Mouse (Mus musculus) thymus, adult 2 months (tissue): Measurements from ENCODE around the gene Cry1. TPM values are rescaled to one million over a fixed set of nuclear protein-coding genes. Genes with fewer than 3 reads are reported as not detected.

ENCODE experiments used
- DNase-seq: peaks from one replicate; pipeline ENCODE4 v3.0.0; 2021
- H3K27ac ChIP-seq: fragments of 200-500 bp; 2 replicates; pipeline ENCODE4 v1.5.1; 2012; ENCODE audit warnings: low read length, control low read depth; ENCODE audit not compliant: control insufficient read depth, insufficient read depth
- H3K27me3 ChIP-seq: fragments of 200-500 bp; 2 replicates; pipeline ENCODE4 v1.6.1; 2012; ENCODE audit warnings: mild to moderate bottlenecking, low read length, moderate library complexity, mixed read lengths; ENCODE audit not compliant: control insufficient read depth, insufficient read depth
- H3K36me3 ChIP-seq: fragments of 200-500 bp; 2 replicates; pipeline ENCODE4 v1.6.1; 2012; ENCODE audit warnings: mild to moderate bottlenecking, low read length, moderate library complexity; ENCODE audit not compliant: control insufficient read depth, insufficient read depth
- H3K4me1 ChIP-seq: fragments of 200-500 bp; replicated peaks from 2 replicates; pipeline ENCODE4 v1.6.1; 2012; ENCODE audit warnings: low read length; ENCODE audit not compliant: control insufficient read depth, insufficient read depth
- H3K4me3 ChIP-seq: fragments of 200-500 bp; 2 replicates; pipeline ENCODE4 v1.5.1; 2012; ENCODE audit warnings: mild to moderate bottlenecking, low read length, control low read depth, moderate library complexity; ENCODE audit not compliant: control insufficient read depth, insufficient read depth
- CTCF ChIP-seq: fragments of 200-500 bp; IDR thresholded peaks from 2 replicates; pipeline ENCODE4 v1.5.1; 2012; ENCODE audit warnings: mild to moderate bottlenecking, control low read depth, low read length, moderate library complexity, borderline replicate concordance; ENCODE audit not compliant: control insufficient read depth, poor library complexity, insufficient read depth; ENCODE audit errors: extremely low read depth
- POLR2A ChIP-seq: fragments of 200-500 bp; IDR thresholded peaks from 2 replicates; pipeline ENCODE4 v1.6.1; 2012; ENCODE audit warnings: mild to moderate bottlenecking, low read length, control low read depth, moderate library complexity; ENCODE audit not compliant: control insufficient read depth, poor library complexity, insufficient read depth; ENCODE audit errors: extremely low read depth
- WGBS: fragments of 180-500 bp; shearing (Covaris S2); methylation state at CpG from one replicate; pipeline ENCODE4 v1.1.7; 2018; 5-methylcytosine and 5-hydroxymethylcytosine counted together
- polyA plus RNA-seq: library from polyadenylated mRNA; depleted of rRNA; stranded (reverse); fragments of >200 nt; gene quantifications from 2 replicates; pipeline ENCODE4 v1.2.3, GENCODE M21; 2012

The Cry1 gene
- polyA plus RNA-seq, 1 experiment = 38.4 TPM

DNA sequence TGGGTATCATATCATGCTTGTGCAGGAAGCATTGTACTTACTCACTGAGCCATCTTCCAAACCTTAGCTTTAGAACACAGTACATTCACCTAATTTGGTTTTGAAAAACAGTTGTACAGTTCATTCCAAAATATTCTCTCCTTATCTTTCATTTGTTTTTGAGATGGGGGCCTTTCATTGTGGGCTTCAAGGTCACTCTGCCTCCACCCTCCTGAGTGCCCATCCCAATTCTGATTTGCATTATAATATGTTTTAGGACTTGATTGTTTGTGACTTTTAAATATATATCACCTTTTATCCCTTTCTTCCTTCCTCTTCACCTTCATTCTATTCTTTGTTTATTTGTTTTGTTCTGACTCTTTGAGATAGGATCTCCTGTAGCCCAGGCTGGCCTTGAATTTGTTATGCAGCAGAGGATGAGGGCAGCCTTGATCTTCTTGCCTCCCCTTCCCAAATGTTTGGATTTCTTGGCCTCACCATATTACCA lies 24.3 kb upstream of the Cry1 start:
- no peak for DNase-seq
- no peaks in the 10 kb centered on the region for H3K4me1 ChIP-seq
- no peaks in the 10 kb centered on the region for H3K27me3 ChIP-seq
- H3K27ac ChIP-seq = no peak overlapping the region
- no peak overlapping the region for H3K4me3 ChIP-seq
- H3K36me3 ChIP-seq = no peaks in the 10 kb centered on the region
- TF ChIP-seq POLR2A = no peak
- TF ChIP-seq CTCF = no peak

DNA sequence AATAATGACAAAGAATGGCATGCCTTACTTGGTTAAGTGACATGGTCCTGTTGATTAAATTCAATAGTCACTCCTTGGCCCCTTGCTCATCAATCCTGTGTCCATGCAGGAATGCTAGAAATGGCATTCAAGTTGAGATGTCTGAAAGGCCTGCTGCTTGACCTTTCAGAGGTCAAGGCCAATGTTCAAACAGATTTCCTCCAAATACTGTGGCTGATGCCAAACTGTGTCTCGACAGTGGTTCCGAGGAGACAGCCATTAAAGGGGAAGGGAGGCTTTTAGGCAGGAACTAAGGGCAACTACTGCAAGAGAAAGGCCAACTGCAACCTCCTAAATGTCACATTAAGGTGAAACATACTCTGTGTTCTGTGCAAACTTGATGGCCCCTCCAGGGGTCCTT lies 20.5 kb upstream of the Cry1 start:
- DNase-seq = no peak
- no peak for TF ChIP-seq POLR2A
- TF ChIP-seq CTCF = no peak
- Histone ChIP-seq H3K4me1 (no peaks in the 10 kb centered on the region), H3K4me3 (no peak overlapping the region), H3K27me3 (no peaks in the 10 kb centered on the region), H3K36me3 (no peaks in the 10 kb centered on the region), H3K27ac (no peak overlapping the region)
- 80% methylated on average over 2 of the region's 2 CpGs for WGBS

DNA sequence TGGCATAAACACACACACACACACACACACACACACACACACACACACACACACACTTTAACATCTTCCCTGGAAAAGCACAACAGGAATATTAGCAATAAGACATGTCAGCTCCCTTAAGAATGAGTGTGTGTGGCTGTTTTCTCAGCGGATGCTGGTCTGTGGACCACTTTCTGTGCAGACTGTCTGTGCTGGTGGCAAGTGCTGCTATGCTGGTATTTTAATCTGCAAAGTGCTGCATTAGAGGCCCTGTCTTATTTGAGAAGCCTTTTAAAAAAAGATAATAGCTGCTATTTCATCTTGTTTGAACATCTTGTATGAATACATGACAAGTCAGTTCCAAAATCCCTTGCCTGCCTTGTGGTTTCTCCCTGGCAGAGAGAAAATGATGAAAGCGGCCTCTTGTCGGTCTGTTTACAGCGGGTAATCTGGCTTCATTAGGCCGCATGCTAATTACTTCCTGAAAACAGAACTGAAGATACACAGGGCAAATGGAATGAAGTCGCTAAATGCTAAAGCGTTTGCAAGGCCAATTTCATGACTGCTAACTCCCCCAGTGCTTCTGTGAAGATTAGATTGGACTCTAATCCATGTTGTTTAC lies 19.5 kb upstream of the Cry1 start:
- H3K4me1 ChIP-seq = no peaks in the 10 kb centered on the region
- H3K27ac ChIP-seq = no peak overlapping the region
- DNase-seq = no peak
- 83% methylated on average over 7 of the region's 7 CpGs for WGBS
- no peak overlapping the region for H3K4me3 ChIP-seq
- TF ChIP-seq POLR2A = no peak
- TF ChIP-seq CTCF = no peak
- no peaks in the 10 kb centered on the region for H3K36me3 ChIP-seq
- H3K27me3 ChIP-seq = no peaks in the 10 kb centered on the region

DNA sequence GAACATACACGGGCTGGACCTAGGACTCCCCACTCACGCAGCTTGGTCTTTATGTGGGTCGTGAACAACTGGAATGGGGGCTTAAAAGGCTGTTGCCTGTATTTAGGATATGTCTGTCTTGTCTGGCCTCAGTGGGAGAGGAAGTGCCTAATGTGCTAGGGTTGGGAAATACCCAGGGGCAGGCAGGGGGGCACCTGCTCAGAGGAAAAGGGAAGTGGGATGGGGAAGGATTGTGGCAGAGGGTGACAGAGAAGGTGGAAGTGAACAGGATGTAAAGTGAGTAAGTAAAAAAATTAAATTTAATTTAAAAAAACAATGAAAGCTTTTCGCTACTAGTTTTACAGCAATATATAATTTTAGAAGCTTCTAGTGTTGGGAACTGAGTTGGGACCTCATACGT lies 9.7 kb upstream of the Cry1 start:
- DNase-seq = no peak
- no peaks in the 10 kb centered on the region for H3K27me3 ChIP-seq
- 59% methylated on average over 5 of the region's 5 CpGs for WGBS
- no peaks in the 10 kb centered on the region for H3K4me1 ChIP-seq
- H3K4me3 ChIP-seq = no peak overlapping the region
- H3K27ac ChIP-seq = no peak overlapping the region
- no peak for TF ChIP-seq POLR2A
- no peaks in the 10 kb centered on the region for H3K36me3 ChIP-seq

DNA sequence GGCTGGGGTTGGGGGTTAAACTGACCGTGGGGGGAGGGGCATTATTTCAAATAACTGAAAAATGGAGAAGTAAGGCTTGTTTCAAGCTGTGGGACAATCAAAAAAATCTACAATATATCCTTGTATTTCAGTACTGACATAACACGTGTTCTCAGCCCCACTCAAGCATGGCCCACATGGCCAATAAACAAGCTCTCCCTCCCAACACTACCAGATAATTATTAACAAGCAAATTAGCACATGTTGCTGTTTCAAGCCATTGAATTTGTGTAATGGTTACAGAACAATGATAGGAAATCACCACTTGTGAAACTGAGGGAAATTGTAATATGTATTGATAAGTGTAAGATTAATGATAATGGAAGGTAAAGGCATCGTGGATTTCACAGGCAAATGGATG lies 8.5 kb upstream of the Cry1 start:
- no peak overlapping the region for H3K27ac ChIP-seq
- TF ChIP-seq POLR2A (no peak), CTCF (no peak)
- no peaks in the 10 kb centered on the region for H3K36me3 ChIP-seq
- H3K4me1 ChIP-seq = no peaks in the 10 kb centered on the region
- no peaks in the 10 kb centered on the region for H3K27me3 ChIP-seq
- WGBS = 45% methylated on average over 3 of the region's 3 CpGs
- H3K4me3 ChIP-seq = no peak overlapping the region
- DNase-seq = no peak

DNA sequence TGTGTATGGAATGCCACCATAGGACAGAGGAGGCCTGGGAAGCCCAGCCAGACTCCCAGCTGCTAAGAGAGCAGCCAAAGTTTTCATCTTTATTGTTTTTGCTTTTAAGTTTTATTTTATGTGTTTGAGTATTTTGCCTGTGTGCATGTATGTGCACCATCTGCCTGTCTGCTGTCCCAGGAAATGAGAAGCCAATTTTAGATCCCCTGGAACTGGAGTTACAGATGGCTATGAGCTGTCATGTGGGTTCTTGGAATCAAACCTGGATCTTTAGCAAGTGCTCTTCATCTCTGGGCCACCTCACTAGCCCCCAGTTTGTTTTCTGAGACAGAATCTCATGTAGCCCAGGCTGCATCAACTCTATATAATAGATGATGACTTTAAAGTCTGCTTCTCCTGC lies 5.8 kb upstream of the Cry1 start:
- TF ChIP-seq CTCF (no peak), POLR2A (no peak)
- no peaks in the 10 kb centered on the region for H3K36me3 ChIP-seq
- no peaks in the 10 kb centered on the region for H3K27me3 ChIP-seq
- DNase-seq = no peak
- H3K4me3 ChIP-seq = no peak overlapping the region
- peaks cover 8% of the 10 kb centered on the region for H3K4me1 ChIP-seq
- no peak overlapping the region for H3K27ac ChIP-seq

DNA sequence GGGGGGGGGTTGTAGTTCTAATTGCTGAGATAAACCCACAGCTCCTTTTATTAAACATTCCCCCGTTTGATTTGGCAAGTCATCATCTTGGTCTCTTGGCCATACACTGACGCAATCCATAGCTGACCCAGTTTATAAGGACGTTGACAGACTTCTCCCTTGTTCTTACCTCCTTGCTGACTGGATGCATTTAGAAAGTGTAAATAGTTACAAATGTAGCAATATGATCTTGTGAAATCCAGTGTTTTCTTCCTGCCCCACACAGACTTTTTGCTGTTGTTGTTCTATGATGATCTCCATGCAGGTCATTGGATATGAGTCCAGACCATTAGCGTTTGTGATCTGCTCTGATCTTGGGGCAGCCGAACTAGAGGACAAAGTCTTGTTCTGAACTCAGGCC lies 5.1 kb upstream of the Cry1 start:
- H3K36me3 ChIP-seq = no peaks in the 10 kb centered on the region
- H3K27me3 ChIP-seq = no peaks in the 10 kb centered on the region
- H3K27ac ChIP-seq = no peak overlapping the region
- H3K4me1 ChIP-seq = peaks cover 8% of the 10 kb centered on the region
- no peak for TF ChIP-seq POLR2A
- no peak for TF ChIP-seq CTCF
- 92% methylated on average over 5 of the region's 5 CpGs for WGBS
- H3K4me3 ChIP-seq = no peak overlapping the region
- no peak for DNase-seq
